ENCODE assay signal across 8 mouse cellular contexts in the genomic region with DNA sequence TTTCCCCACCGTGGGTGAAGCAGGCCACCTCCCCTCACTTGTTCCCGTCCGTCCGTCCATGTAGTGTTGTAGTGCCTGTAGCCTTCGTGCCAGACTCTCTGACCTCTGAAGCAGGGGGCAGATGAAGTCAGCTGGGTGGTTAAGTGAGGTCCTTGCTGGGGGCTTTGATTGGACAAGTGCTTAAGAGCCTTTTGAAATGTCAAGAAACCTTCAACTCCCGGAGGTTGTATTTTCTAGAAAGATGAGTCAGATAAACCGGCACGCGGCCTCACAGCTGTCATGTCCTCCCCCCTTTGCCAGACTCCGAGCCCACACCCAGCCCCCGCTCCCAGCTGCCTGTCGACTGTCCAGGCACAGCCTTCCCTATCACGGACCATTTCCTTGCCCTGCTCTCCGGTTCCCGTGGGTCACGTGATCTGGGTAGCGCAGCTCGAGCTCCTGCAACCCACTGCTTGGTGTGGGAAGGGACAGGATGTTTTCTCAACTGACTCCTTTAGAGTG. TPM values are rescaled to one million over a fixed set of nuclear protein-coding genes. Genes with fewer than 3 reads are reported as not detected.
DNase-seq lines count a peak whose midpoint lies in the region; ATAC-seq lines count a peak whose summit lies in the region.

No protein-coding gene starts in this region.

- H3K4me1 ChIP-seq in heart, embryonic 12.5 days (replicated peaks), result peaks cover 15% of the 10 kb centered on the region
- no peaks in the 10 kb centered on the region; the same call in 1 of the 2 replicates for H3K4me1 ChIP-seq in liver, embryonic 16.5 days (ENCODE audit: control insufficient read depth, low read depth, low read length)

- ATAC-seq in activated CD4-positive, CD25-positive, alpha-beta regulatory T cell, adult 4 months, result peak; percentile 23
- ATAC-seq in heart, embryonic 12.5 days (ENCODE audit: insufficient number of reproducible peaks, low FRiP score), result peak; percentile 91
- ATAC-seq in liver, embryonic 16.5 days (ENCODE audit: low read depth), result peak; percentile 65

- peak overlapping the region; percentile 33; the same call in 1 of the 2 replicates for H3K27ac ChIP-seq in heart, embryonic 12.5 days (ENCODE audit: poor library complexity, severe bottlenecking)
- no peak overlapping the region for H3K27ac ChIP-seq in liver, embryonic 16.5 days (ENCODE audit: low read length)

- H3K4me3 ChIP-seq in heart, embryonic 12.5 days, result peak overlapping the region; percentile 1; the same call in 1 of the 2 replicates
- H3K4me3 ChIP-seq in liver, embryonic 16.5 days (ENCODE audit: low read depth, low read length), result no peak overlapping the region

- DNase-seq in embryo, embryonic 10.5 days (ENCODE audit: low spot score), result peak; percentile 53
- DNase-seq in kidney, adult 8-10 months, result peak; percentile 41 to 47
- peak; percentile 24 for DNase-seq in ovary, postnatal 10 days (ENCODE audit: low spot score)
- DNase-seq in c-Kit-positive CD71-positive TER-119-positive erythroid progenitor cells, embryonic 14.5 days (ENCODE audit: low spot score), result no peak
- DNase-seq in spleen, adult 12 weeks (ENCODE audit: low spot score), result no peak

- H3K9me3 ChIP-seq in heart, embryonic 12.5 days (replicated peaks), result no peaks in the 10 kb centered on the region
- H3K9me3 ChIP-seq in liver, embryonic 16.5 days (replicated peaks; ENCODE audit: control insufficient read depth, low read length), result no peaks in the 10 kb centered on the region

- H3K4me2 ChIP-seq in heart, embryonic 12.5 days, result peak overlapping the region; percentile 49
- H3K4me2 ChIP-seq in liver, embryonic 16.5 days (ENCODE audit: low read depth, low read length), result no peak overlapping the region

- H3K27me3 ChIP-seq in heart, embryonic 12.5 days (replicated peaks), result no peaks in the 10 kb centered on the region
- no peaks in the 10 kb centered on the region for H3K27me3 ChIP-seq in liver, embryonic 16.5 days (ENCODE audit: control insufficient read depth, insufficient read depth, low read depth, low read length)

- 7% methylated on average over 18 of the region's 18 CpGs for WGBS in heart, embryonic 12.5 days
- 17% methylated on average over 18 of the region's 18 CpGs for WGBS in liver, embryonic 16.5 days (ENCODE audit: insufficient replicate concordance)

- H3K9ac ChIP-seq in heart, embryonic 12.5 days, result no peak overlapping the region
- H3K9ac ChIP-seq in liver, embryonic 16.5 days (ENCODE audit: low read depth, low read length), result no peak overlapping the region

- H3K36me3 ChIP-seq in heart, embryonic 12.5 days, result no peaks in the 10 kb centered on the region
- H3K36me3 ChIP-seq in liver, embryonic 16.5 days (ENCODE audit: control insufficient read depth, insufficient read depth), result no peaks in the 10 kb centered on the region

RNA-seq across cellular contexts. Expression of a gene that starts 7.7 kb away (rescaled TPM):
- polyA plus RNA-seq in activated CD4-positive, CD25-positive, alpha-beta regulatory T cell, adult 4 months (2017; shearing (Covaris generic)), result not detected
- polyA plus RNA-seq in heart, embryonic 12.5 days (2016; fragmentation: Nextera tagmentation; extraction: Ambion mirVana), result 0.09 and 0.32 TPM in 2 replicates
- 0.43 and 0.72 TPM in 2 replicates for polyA plus RNA-seq in liver, embryonic 16.5 days (2015; fragmentation: Nextera tagmentation; extraction: Ambion mirVana)

RNA-seq across cellular contexts. Expression of a gene that starts 25.6 kb away (rescaled TPM):
- not detected for polyA plus RNA-seq in activated CD4-positive, CD25-positive, alpha-beta regulatory T cell, adult 4 months (2017; shearing (Covaris generic))
- polyA plus RNA-seq in heart, embryonic 12.5 days (2016; fragmentation: Nextera tagmentation; extraction: Ambion mirVana), result not detected in 2 replicates
- 13.0 and 19.0 TPM in 2 replicates for polyA plus RNA-seq in liver, embryonic 16.5 days (2015; fragmentation: Nextera tagmentation; extraction: Ambion mirVana)

RNA-seq across cellular contexts. Expression of a gene that starts 32.3 kb away (rescaled TPM):
- 100 to 1,000 TPM; 125 to 151 TPM for polyA plus RNA-seq in activated CD4-positive, CD25-positive, alpha-beta regulatory T cell, adult 4 months (2017; shearing (Covaris generic))
- 237 and 257 TPM in 2 replicates for polyA plus RNA-seq in heart, embryonic 12.5 days (2016; fragmentation: Nextera tagmentation; extraction: Ambion mirVana)
- 114 and 136 TPM in 2 replicates for polyA plus RNA-seq in liver, embryonic 16.5 days (2015; fragmentation: Nextera tagmentation; extraction: Ambion mirVana)

RNA-seq across cellular contexts. Expression of a gene that starts 51.2 kb away (rescaled TPM):
- polyA plus RNA-seq in activated CD4-positive, CD25-positive, alpha-beta regulatory T cell, adult 4 months (2017; shearing (Covaris generic)), result not detected
- 0.08 TPM in 1 of 2 replicates, not detected in the other for polyA plus RNA-seq in heart, embryonic 12.5 days (2016; fragmentation: Nextera tagmentation; extraction: Ambion mirVana)
- polyA plus RNA-seq in liver, embryonic 16.5 days (2015; fragmentation: Nextera tagmentation; extraction: Ambion mirVana), result 0.07 TPM in 1 of 2 replicates, not detected in the other

Comparison
In these comparisons a context has a peak if more than half of its experiments do, and no peak if none do; other contexts are left out.
1. ATAC-seq: peak in every context shown above with its lines; median percentile 91 in heart, embryonic 12.5 days; 65 in liver, embryonic 16.5 days; 23 in activated CD4-positive, CD25-positive, alpha-beta regulatory T cell, adult 4 months.
2. DNase-seq: peak in embryo, embryonic 10.5 days (single experiment), kidney, adult 8-10 months (2 of 2) and ovary, postnatal 10 days (single experiment); none in c-Kit-positive CD71-positive TER-119-positive erythroid progenitor cells, embryonic 14.5 days (single experiment) and spleen, adult 12 weeks (single experiment).
3. RNA of a gene that starts 25.6 kb away (polyA plus RNA-seq): 13.0 to 19.0 TPM in liver, embryonic 16.5 days; not detected in activated CD4-positive, CD25-positive, alpha-beta regulatory T cell, adult 4 months and not detected in heart, embryonic 12.5 days; every median in the first group is over 10 times any median in the second.